Mouse (Mus musculus) CH12.LX (cell line): ENCODE measurements around the gene Naa25. TPM values are rescaled to one million over a fixed set of nuclear protein-coding genes. Genes with fewer than 3 reads are reported as not detected.

Experiments
- DNase-seq: peaks from one replicate; pipeline ENCODE4 v3.0.0-alpha.2; 2013; ENCODE audit errors: extremely low read depth
- H3K27ac ChIP-seq: 2 replicates; pipeline ENCODE4 v1.5.1; 2012; ENCODE audit warnings: low read depth, mild to moderate bottlenecking, control low read depth, moderate library complexity; ENCODE audit not compliant: insufficient read depth
- H3K27me3 ChIP-seq: replicated peaks from 2 replicates; pipeline ENCODE3; 2012; ENCODE audit warnings: inconsistent platforms
- H3K36me3 ChIP-seq, 2 experiments: replicated peaks in 1 of 2; 2 replicates each; pipeline versions ENCODE3 to v1.6.1; 2012; ENCODE audit warnings: inconsistent platforms in 1 of 2, low read length in 1 of 2, mild to moderate bottlenecking in 1 of 2, mixed read lengths in 1 of 2, moderate library complexity in 1 of 2; ENCODE audit not compliant: control insufficient read depth in 1 of 2, insufficient read depth in 1 of 2
- H3K4me1 ChIP-seq, 2 experiments: 2 replicates each; pipeline ENCODE4 v1.6.1; 2012; ENCODE audit warnings: inconsistent platforms in 1 of 2, moderate library complexity in 1 of 2; ENCODE audit not compliant: insufficient read depth in 2 of 2, control insufficient read depth in 1 of 2
- H3K4me2 ChIP-seq: 2 replicates; pipeline ENCODE4 v1.6.1; 2012; ENCODE audit warnings: low read depth, mild to moderate bottlenecking, control low read depth; ENCODE audit not compliant: poor library complexity, insufficient read depth, severe bottlenecking
- H3K4me3 ChIP-seq, 3 experiments: fragments of 150-350 bp in 1 of 3; sonication (generic) in 1 of 3; replicated peaks in 1 of 3; 2 replicates each; pipeline versions ENCODE3 to v1.5.1; 2011 to 2012; ENCODE audit warnings: low read depth in 2 of 3, low read length in 2 of 3, mild to moderate bottlenecking in 2 of 3, moderate library complexity in 2 of 3, control low read depth in 1 of 3, improper control_type of control experiment in 1 of 3, inconsistent platforms in 1 of 3, mixed read lengths in 1 of 3; ENCODE audit not compliant: poor library complexity in 1 of 3
- H3K79me2 ChIP-seq: replicated peaks from 2 replicates; pipeline ENCODE4 v1.6.1; 2012; ENCODE audit warnings: mild to moderate bottlenecking, moderate library complexity; ENCODE audit not compliant: control insufficient read depth, poor library complexity, insufficient read depth, severe bottlenecking; ENCODE audit errors: extremely low read depth
- H3K9ac ChIP-seq: 2 replicates; pipeline ENCODE4 v1.6.1; 2012; ENCODE audit warnings: low read depth, mild to moderate bottlenecking, control low read depth, moderate library complexity; ENCODE audit not compliant: insufficient read depth
- H3K9me3 ChIP-seq: replicated peaks from 2 replicates; pipeline ENCODE3; 2012; ENCODE audit warnings: low read length, inconsistent platforms, mixed read lengths
- CTCF ChIP-seq, 2 experiments: IDR thresholded peaks in 1 of 2; conservative IDR thresholded peaks in 1 of 2; 2 replicates each; pipeline ENCODE4 v1.5.1; 2011 to 2012; ENCODE audit warnings: low read depth in 2 of 2, low read length in 2 of 2, improper control_type of control experiment in 1 of 2, inconsistent platforms in 1 of 2, mild to moderate bottlenecking in 1 of 2, moderate library complexity in 1 of 2
- ELF1 ChIP-seq: IDR thresholded peaks from 2 replicates; pipeline ENCODE4 v1.6.1; 2014; ENCODE audit warnings: low read depth, mild to moderate bottlenecking, inconsistent platforms, low read length, improper control_type of control experiment
- EP300 ChIP-seq: IDR thresholded peaks from 2 replicates; pipeline ENCODE4 v1.6.1; 2011; ENCODE audit warnings: low read length, improper control_type of control experiment
- HCFC1 ChIP-seq: IDR thresholded peaks from 2 replicates; pipeline ENCODE4 v1.6.1; 2012; ENCODE audit warnings: low read depth, mild to moderate bottlenecking, inconsistent platforms, low read length, improper control_type of control experiment
- KAT2A ChIP-seq: IDR thresholded peaks from 2 replicates; pipeline ENCODE4 v1.6.1; 2012; ENCODE audit warnings: low read length, improper control_type of control experiment, inconsistent platforms; ENCODE audit not compliant: insufficient replicate concordance
- MAX ChIP-seq: IDR thresholded peaks from 2 replicates; pipeline ENCODE4 v1.6.1; 2011; ENCODE audit warnings: low read length, improper control_type of control experiment
- MAZ ChIP-seq: IDR thresholded peaks from 2 replicates; pipeline ENCODE4 v1.6.1; 2012; ENCODE audit warnings: low read depth, mild to moderate bottlenecking, inconsistent platforms, low read length, improper control_type of control experiment, moderate library complexity
- MXI1 ChIP-seq: IDR thresholded peaks from 2 replicates; pipeline ENCODE4 v1.6.1; 2011; ENCODE audit warnings: mild to moderate bottlenecking, low read depth, low read length, improper control_type of control experiment
- NRF1 ChIP-seq: IDR thresholded peaks from 2 replicates; pipeline ENCODE4 v1.6.1; 2014; ENCODE audit warnings: low read depth, mild to moderate bottlenecking, inconsistent platforms, low read length, improper control_type of control experiment, moderate library complexity
- PAX5 ChIP-seq: IDR thresholded peaks from 2 replicates; pipeline ENCODE4 v1.6.1; 2012; ENCODE audit warnings: low read length, inconsistent platforms, mixed read lengths
- RAD21 ChIP-seq: IDR thresholded peaks from 2 replicates; pipeline ENCODE4 v1.6.1; 2011; ENCODE audit warnings: low read depth, mild to moderate bottlenecking, low read length, improper control_type of control experiment, moderate library complexity
- RCOR1 ChIP-seq: conservative IDR thresholded peaks from 2 replicates; pipeline ENCODE4 v1.6.1; 2012; ENCODE audit warnings: low read depth, mild to moderate bottlenecking, inconsistent platforms, low read length, improper control_type of control experiment
- SIN3A ChIP-seq: IDR thresholded peaks from 2 replicates; pipeline ENCODE4 v1.6.1; 2012; ENCODE audit warnings: low read length, improper control_type of control experiment, inconsistent platforms
- TBP ChIP-seq: conservative IDR thresholded peaks from 2 replicates; pipeline ENCODE4 v1.6.1; 2011; ENCODE audit warnings: low read depth, low read length, improper control_type of control experiment
- TCF12 ChIP-seq: IDR thresholded peaks from 2 replicates; pipeline ENCODE4 v1.6.1; 2014; ENCODE audit warnings: low read depth, mild to moderate bottlenecking, inconsistent platforms, low read length, improper control_type of control experiment
- USF1 ChIP-seq: IDR thresholded peaks from 2 replicates; pipeline ENCODE4 v1.6.1; 2014; ENCODE audit warnings: low read depth, mild to moderate bottlenecking, inconsistent platforms, low read length, improper control_type of control experiment
- ZKSCAN1 ChIP-seq: IDR thresholded peaks from 2 replicates; pipeline ENCODE4 v1.6.1; 2012; ENCODE audit warnings: low read depth, inconsistent platforms, low read length, improper control_type of control experiment, borderline replicate concordance
- ZNF384 ChIP-seq: IDR thresholded peaks from 2 replicates; pipeline ENCODE4 v1.6.1; 2012; ENCODE audit warnings: low read depth, low read length, improper control_type of control experiment, inconsistent platforms
- dilution Hi-C: fragments of 300-500 bp; cut with MboI; formaldehyde crosslinking; loops from 2 replicates; pipeline ENCODE4 v1.14.3; 2020; ENCODE audit warnings: low sequenced_read_pairs; ENCODE audit not compliant: extremely low pct_unique_long_range_greater_than_20kb, extremely low pct_ligation_motif_present
- in situ Hi-C: fragments of 300-500 bp; cut with MboI; formaldehyde crosslinking; loops from 3 replicates; pipeline ENCODE4 v1.14.3; 2019; ENCODE audit warnings: low sequenced_read_pairs, low pct_ligation_motif_present, low pct_unique_long_range_greater_than_20kb, mixed read lengths
- polyA plus RNA-seq: library from polyadenylated mRNA; unstranded; fragments of >175 nt; gene quantifications from 2 replicates; pipeline ENCODE4 v1.2.1, GENCODE M21; 2012; ENCODE audit warnings: low read depth; ENCODE audit not compliant: insufficient read length
- total RNA-seq, 2 experiments: library from RNA; depleted of rRNA; stranded (reverse); fragments of 300-350 nt in 1 of 2; fragments of >200 nt in 1 of 2; gene quantifications; 2 replicates each; pipeline ENCODE4 v1.2.3; 2012 to 2014

Gene Naa25
- total and polyA plus RNA-seq, 3 experiments = 41.3 to 60.3 (median 59.7) TPM

DNA sequence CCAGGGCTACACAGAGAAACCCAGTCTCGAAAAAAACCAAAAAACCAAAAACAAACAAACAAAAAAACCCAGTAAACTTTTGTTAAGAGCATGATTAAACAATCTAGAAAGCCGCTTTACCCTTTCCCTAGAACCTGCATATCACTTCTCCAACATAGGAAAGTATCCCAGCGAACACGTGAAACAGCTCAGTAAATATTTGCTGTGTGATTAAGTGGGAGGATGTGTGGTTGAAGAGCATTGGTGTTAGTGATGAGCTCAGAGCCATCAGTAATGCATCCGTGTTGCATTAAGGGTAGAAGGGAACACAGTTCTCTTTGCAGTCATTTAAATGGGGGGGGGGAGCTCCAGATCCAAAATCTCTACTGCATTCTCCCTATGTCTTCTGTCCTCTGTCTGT is 87.1 kb downstream of the Naa25 start:
- no peak overlapping the region for H3K4me3 ChIP-seq
- dilution Hi-C loops = no loop called here

DNA sequence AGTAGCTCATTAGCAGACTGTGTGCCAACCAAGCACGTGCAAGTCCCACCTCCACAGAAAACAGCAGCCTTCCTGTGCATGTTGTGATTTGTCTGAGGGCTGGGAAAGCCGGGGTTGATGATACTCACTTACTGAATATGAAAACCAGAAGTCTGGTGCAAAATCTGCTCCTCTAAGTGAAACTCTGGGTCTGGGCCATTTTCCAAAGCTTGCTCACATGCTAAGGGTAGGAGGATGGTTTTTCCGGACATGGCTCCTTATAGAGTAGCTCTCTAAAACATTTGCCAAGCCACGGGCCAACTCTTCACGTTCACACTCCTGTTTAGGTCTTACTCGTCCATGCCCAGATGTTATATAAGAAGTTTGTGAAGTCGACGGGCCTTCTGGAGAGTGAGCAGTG is 95.6 kb downstream of the Naa25 start:
- TF ChIP-seq EP300 (no peak), RAD21 (no peak), TCF12 (no peak), ZNF384 (no peak), MAX (no peak), PAX5 (no peak), RCOR1 (no peak), KAT2A (no peak), HCFC1 (no peak), TBP (no peak), ZKSCAN1 (no peak), SIN3A (no peak)
- TF ChIP-seq, all 38 proteins: peak for 0
- dilution Hi-C loops = no loop called here
- H3K27me3 ChIP-seq = no peaks in the 10 kb centered on the region

More for the DNA sequence above, 87.1 kb downstream of the Naa25 start:
- no peak overlapping the region for H3K27ac ChIP-seq
- H3K9me3 ChIP-seq = no peaks in the 10 kb centered on the region
- H3K79me2 ChIP-seq = no peaks in the 10 kb centered on the region
- DNase-seq = no peak
- no peak overlapping the region for H3K9ac ChIP-seq
- in situ Hi-C loops = no loop called here
- no peaks in the 10 kb centered on the region for H3K27me3 ChIP-seq
- H3K36me3 ChIP-seq = no peaks in the 10 kb centered on the region
- no peak overlapping the region for H3K4me2 ChIP-seq
- TF ChIP-seq EP300 = no peak
- TF ChIP-seq ELF1 = no peak
- no peak for TF ChIP-seq MAZ
- TF ChIP-seq NRF1 = no peak
- no peak for TF ChIP-seq ZNF384
- TF ChIP-seq MXI1 = no peak
- no peak for TF ChIP-seq CTCF (conservative IDR thresholded peaks at IDR 0.05 in 1 of 2, IDR thresholded peaks at IDR 0.05 in 1 of 2; ENCODE audit: low read depth in 2 of 2, low read length in 2 of 2)
- no peak for TF ChIP-seq USF1
- no peak for TF ChIP-seq RCOR1
- TF ChIP-seq, all 38 proteins: peak for 0
- no peaks in the 10 kb centered on the region for H3K4me1 ChIP-seq

More for the DNA sequence above, 95.6 kb downstream of the Naa25 start:
- no peak for DNase-seq
- Histone ChIP-seq H3K79me2 (no peaks in the 10 kb centered on the region), H3K27ac (no peak overlapping the region), H3K9me3 (no peaks in the 10 kb centered on the region), H3K36me3 (no peaks in the 10 kb centered on the region), H3K4me1 (no peaks in the 10 kb centered on the region), H3K4me3 (no peak overlapping the region), H3K9ac (no peak overlapping the region), H3K4me2 (no peak overlapping the region)
- in situ Hi-C loops = loop anchor here (5.0 kb wide), 1 partner anchor 34 kb away; no protein-coding TSS in a partner anchor

Other genes with a start within 250 kb of the Naa25 start
- 44.6 and 52.2 TPM in 2 replicates for gene Ptpn11, start 206.5 kb upstream of the Naa25 start, total RNA-seq (2012; rRNA removed)
- 29.4 and 33.2 TPM in 2 replicates for gene Ptpn11, start 206.5 kb upstream of the Naa25 start, total RNA-seq (2014; rRNA removed)
- 62.1 and 62.8 TPM in 2 replicates for gene Ptpn11, start 206.5 kb upstream of the Naa25 start, polyA plus RNA-seq
- gene Rpl6, start 193.5 kb upstream of the Naa25 start, total RNA-seq (2012; rRNA removed) = 2,694 and 2,801 TPM in 2 replicates
- gene Rpl6, start 193.5 kb upstream of the Naa25 start, total RNA-seq (2014; rRNA removed) = 2,433 and 2,576 TPM in 2 replicates
- gene Rpl6, start 193.5 kb upstream of the Naa25 start, polyA plus RNA-seq = 2,607 and 2,835 TPM in 2 replicates
- 6.8 and 7.8 TPM in 2 replicates for gene Hectd4, start 177.7 kb upstream of the Naa25 start, total RNA-seq (2012; rRNA removed)
- 0.89 and 2.1 TPM in 2 replicates for gene Hectd4, start 177.7 kb upstream of the Naa25 start, total RNA-seq (2014; rRNA removed)
- gene Hectd4, start 177.7 kb upstream of the Naa25 start, polyA plus RNA-seq = 4.3 and 6.0 TPM in 2 replicates
- 41.8 and 42.3 TPM in 2 replicates for gene Trafd1, start 12.3 kb upstream of the Naa25 start, total RNA-seq (2012; rRNA removed)
- gene Trafd1, start 12.3 kb upstream of the Naa25 start, total RNA-seq (2014; rRNA removed) = 31.7 and 34.0 TPM in 2 replicates
- gene Trafd1, start 12.3 kb upstream of the Naa25 start, polyA plus RNA-seq = 52.8 and 52.9 TPM in 2 replicates
- gene Tmem116, start 54.0 kb downstream of the Naa25 start, total RNA-seq (2012; rRNA removed) = 2.3 and 2.5 TPM in 2 replicates
- 0.97 and 1.3 TPM in 2 replicates for gene Tmem116, start 54.0 kb downstream of the Naa25 start, total RNA-seq (2014; rRNA removed)
- 2.5 and 3.2 TPM in 2 replicates for gene Tmem116, start 54.0 kb downstream of the Naa25 start, polyA plus RNA-seq
- 252 and 297 TPM in 2 replicates for gene Erp29, start 54.6 kb downstream of the Naa25 start, total RNA-seq (2012; rRNA removed)
- gene Erp29, start 54.6 kb downstream of the Naa25 start, total RNA-seq (2014; rRNA removed) = 204 and 243 TPM in 2 replicates
- gene Erp29, start 54.6 kb downstream of the Naa25 start, polyA plus RNA-seq = 258 and 286 TPM in 2 replicates
- 0.04 TPM in 1 of 2 replicates, not detected in the other for gene Adam1b, start 105.5 kb downstream of the Naa25 start, total RNA-seq (2012; rRNA removed)
- gene Adam1b, start 105.5 kb downstream of the Naa25 start, total RNA-seq (2014; rRNA removed) = not detected in 2 replicates
- 0.08 TPM in 1 of 2 replicates, not detected in the other for gene Adam1b, start 105.5 kb downstream of the Naa25 start, polyA plus RNA-seq
- 1.6 and 1.8 TPM in 2 replicates for gene Adam1a, start 147.5 kb downstream of the Naa25 start, total RNA-seq (2012; rRNA removed)
- gene Adam1a, start 147.5 kb downstream of the Naa25 start, total RNA-seq (2014; rRNA removed) = 1.2 and 2.2 TPM in 2 replicates
- gene Adam1a, start 147.5 kb downstream of the Naa25 start, polyA plus RNA-seq = 1.3 TPM in 2 replicates
- gene Gm42878, start 147.5 kb downstream of the Naa25 start, total RNA-seq (2012; rRNA removed) = 0.13 TPM in 1 of 2 replicates, not detected in the other
- 0.58 and 1.0 TPM in 2 replicates for gene Gm42878, start 147.5 kb downstream of the Naa25 start, total RNA-seq (2014; rRNA removed)
- gene Gm42878, start 147.5 kb downstream of the Naa25 start, polyA plus RNA-seq = not detected in 2 replicates
- gene Mapkapk5, start 148.0 kb downstream of the Naa25 start, total RNA-seq (2012; rRNA removed) = 48.3 and 62.6 TPM in 2 replicates
- 84.8 and 106 TPM in 2 replicates for gene Mapkapk5, start 148.0 kb downstream of the Naa25 start, total RNA-seq (2014; rRNA removed)
- gene Mapkapk5, start 148.0 kb downstream of the Naa25 start, polyA plus RNA-seq = 82.9 and 90.7 TPM in 2 replicates
- gene Aldh2, start 195.9 kb downstream of the Naa25 start, total RNA-seq (2012; rRNA removed) = 56.2 and 73.9 TPM in 2 replicates
- gene Aldh2, start 195.9 kb downstream of the Naa25 start, total RNA-seq (2014; rRNA removed) = 58.9 and 66.0 TPM in 2 replicates
- gene Aldh2, start 195.9 kb downstream of the Naa25 start, polyA plus RNA-seq = 139 and 143 TPM in 2 replicates
- gene Acad12, start 221.0 kb downstream of the Naa25 start, total RNA-seq (2012; rRNA removed) = 2.9 and 4.1 TPM in 2 replicates
- gene Acad12, start 221.0 kb downstream of the Naa25 start, total RNA-seq (2014; rRNA removed) = 2.3 and 3.0 TPM in 2 replicates
- 1.9 and 2.7 TPM in 2 replicates for gene Acad12, start 221.0 kb downstream of the Naa25 start, polyA plus RNA-seq